Mouse (Mus musculus) central nervous system, embryonic 14 days (tissue): ENCODE measurements around the gene Gm16506. TPM values are rescaled to one million over a fixed set of nuclear protein-coding genes. Genes with fewer than 3 reads are reported as not detected.

Source experiments
- polyA plus RNA-seq: library from polyadenylated mRNA; depleted of rRNA; stranded (reverse); fragments of >200 nt; gene quantifications from 2 replicates; pipeline ENCODE4 v1.2.3, GENCODE M21; 2012; rRNA removed

The Gm16506 gene
- polyA plus RNA-seq, result not detected in 2 replicates

GRCm38 (mm10) chr14:43727385-43727784, at the start of gene Gm16506:
Gene Gm16506 (minus strand): TSS chr14:43727485.

GRCm38 (mm10) chr14:43747566-43747965, 20.3 kb upstream of the Gm16506 start, which contains the start of gene Gm6526:
Gene Gm6526 (plus strand): TSS chr14:43747866.

GRCm38 (mm10) chr14:43697621-43698020, 29.7 kb downstream of the Gm16506 start, which contains the start of gene Gm7324:
Gene Gm7324 (plus strand): TSS chr14:43697828.

GRCm38 (mm10) chr14:43677099-43677498, 50.2 kb downstream of the Gm16506 start, which contains the start of gene Gm8165:
Gene Gm8165 (minus strand): TSS chr14:43677199.

Other genes with a start within 250 kb of the Gm16506 start
- gene Gm5799, start 183.9 kb downstream of the Gm16506 start, polyA plus RNA-seq, result not detected in 2 replicates
- gene Gm17654, start 148.3 kb downstream of the Gm16506 start, polyA plus RNA-seq, result not detected in 2 replicates
- not detected in 2 replicates for gene Gm10375, start 119.5 kb downstream of the Gm16506 start, polyA plus RNA-seq
- not detected in 2 replicates for gene Gm8165, start 50.3 kb downstream of the Gm16506 start, polyA plus RNA-seq
- 0.69 and 0.75 TPM in 2 replicates for gene Gm7324, start 29.7 kb downstream of the Gm16506 start, polyA plus RNA-seq
- not detected in 2 replicates for gene Gm6526, start 20.4 kb upstream of the Gm16506 start, polyA plus RNA-seq
- not detected in 2 replicates for gene Gm8180, start 57.3 kb upstream of the Gm16506 start, polyA plus RNA-seq
- 0.16 and 0.19 TPM in 2 replicates for gene Ear1, start 148.0 kb upstream of the Gm16506 start, polyA plus RNA-seq
- gene Ear10, start 196.1 kb upstream of the Gm16506 start, polyA plus RNA-seq, result not detected in 2 replicates
- gene Gm8113, start 197.9 kb upstream of the Gm16506 start, polyA plus RNA-seq, result 8.5 and 10.7 TPM in 2 replicates
- gene Ang5, start 229.6 kb upstream of the Gm16506 start, polyA plus RNA-seq, result not detected in 2 replicates